ENCODE assay signal across 9 mouse cellular contexts in the genomic region with DNA sequence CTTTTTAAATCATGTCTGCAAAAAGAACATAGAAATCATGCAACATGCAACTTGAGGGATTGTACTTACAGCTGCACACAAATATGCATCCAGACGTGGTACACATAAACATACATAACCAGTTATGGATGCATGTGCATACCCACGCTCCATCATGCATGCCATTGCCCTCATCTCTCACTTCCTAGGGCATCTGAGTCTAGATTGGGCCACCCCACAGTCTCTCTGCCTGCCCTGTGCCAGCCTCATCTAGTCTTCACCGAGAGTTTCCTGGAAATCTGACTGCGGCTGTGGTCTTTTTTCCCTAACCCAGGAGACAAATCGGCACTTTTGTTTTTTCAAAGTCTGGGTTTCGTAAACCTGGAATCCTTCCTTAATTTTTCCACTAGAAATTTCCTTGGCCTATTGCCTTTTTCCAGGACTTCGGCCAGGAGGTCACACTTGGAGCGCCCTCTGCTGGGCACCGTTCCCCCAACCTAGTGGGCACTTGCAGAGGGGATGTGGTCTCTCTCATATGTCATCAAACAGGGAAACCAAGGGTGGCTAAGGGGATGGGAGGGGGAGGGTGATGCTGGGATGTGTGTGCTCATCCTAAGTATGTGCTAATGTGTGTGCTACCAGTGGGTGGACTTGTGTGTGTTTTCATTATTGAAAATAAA. TPM values are rescaled to one million over a fixed set of nuclear protein-coding genes. Genes with fewer than 3 reads are reported as not detected.
DNase-seq lines count a peak whose midpoint lies in the region; ATAC-seq and TF ChIP-seq lines count a peak whose summit lies in the region.
"Had no signal": no experiment of that assay in that cellular context is flagged by ENCODE, and none has a peak within 500 bp of the region (broad histone marks: within the 10 kb centered on the region; RNA-seq: fewer than 3 reads in every experiment).

No protein-coding gene starts in this region.

- no peak for ATAC-seq in hindbrain, embryonic 16.5 days
- ATAC-seq in kidney, embryonic 15.5 days (replicated peaks; ENCODE audit: low FRiP score) = 0 out of 2 replicates have a peak, but pooled peaks have one; percentile 38

- H3K9me3 ChIP-seq in hindbrain, embryonic 10.5 days = peaks cover 4% of the 10 kb centered on the region; the same call in 1 of the 2 replicates
- H3K9me3 ChIP-seq in hindbrain, embryonic 16.5 days (ENCODE audit: control insufficient read depth, low read length) = no peaks in the 10 kb centered on the region
- no peaks in the 10 kb centered on the region for H3K9me3 ChIP-seq in kidney, embryonic 15.5 days (replicated peaks)
- H3K9me3 ChIP-seq: liver, embryonic 15.5 days had no signal

- DNase-seq in hindbrain, embryonic 10.5 days (ENCODE audit: low spot score) = peak; percentile 80
- peak; percentile 69 for DNase-seq in Muller cell, postnatal 12 days (ENCODE audit: inconsistent ontology term)
- DNase-seq in cerebellum, adult 18-20 months = peak; percentile 74 to 81
- DNase-seq in gastrocnemius, adult 8-10 months (ENCODE audit: low spot score in 2 of 2) = peak; percentile 58 to 62
- DNase-seq in lung, postnatal 36 days = peak; percentile 91

- H3K4me2 ChIP-seq in hindbrain, embryonic 16.5 days (ENCODE audit: low read length) = no peak overlapping the region
- H3K4me2 ChIP-seq in kidney, embryonic 15.5 days = no peak overlapping the region
- H3K4me2 ChIP-seq: liver, embryonic 15.5 days had no signal

- no peak overlapping the region for H3K4me3 ChIP-seq in hindbrain, embryonic 10.5 days
- H3K4me3 ChIP-seq in hindbrain, embryonic 16.5 days (ENCODE audit: low read length) = no peak overlapping the region
- no peak overlapping the region for H3K4me3 ChIP-seq in kidney, embryonic 15.5 days (replicated peaks)
- no peak overlapping the region for H3K4me3 ChIP-seq in testis, adult 2 months (ENCODE audit: control insufficient read depth, low read depth, low read length)
- H3K4me3 ChIP-seq: liver, embryonic 15.5 days had no signal

- no peak for TF ChIP-seq POLR2A in testis, adult 2 months (IDR thresholded peaks at IDR 0.05; ENCODE audit: control insufficient read depth, low read depth, low read length)

- H3K36me3 ChIP-seq in hindbrain, embryonic 10.5 days = no peaks in the 10 kb centered on the region
- no peaks in the 10 kb centered on the region for H3K36me3 ChIP-seq in hindbrain, embryonic 16.5 days (ENCODE audit: control insufficient read depth, insufficient read depth, low read length)
- H3K36me3 ChIP-seq in kidney, embryonic 15.5 days = no peaks in the 10 kb centered on the region
- no peaks in the 10 kb centered on the region for H3K36me3 ChIP-seq in testis, adult 2 months (ENCODE audit: control insufficient read depth, insufficient read depth, low read length)
- H3K36me3 ChIP-seq: liver, embryonic 15.5 days had no signal

- H3K9ac ChIP-seq in hindbrain, embryonic 16.5 days (ENCODE audit: low read depth, low read length) = no peak overlapping the region
- H3K9ac ChIP-seq in kidney, embryonic 15.5 days = no peak overlapping the region
- H3K9ac ChIP-seq: liver, embryonic 15.5 days had no signal

- H3K27ac ChIP-seq in hindbrain, embryonic 10.5 days = no peak overlapping the region
- H3K27ac ChIP-seq in hindbrain, embryonic 16.5 days (ENCODE audit: low read depth, low read length) = no peak overlapping the region
- H3K27ac ChIP-seq in kidney, embryonic 15.5 days = peak overlapping the region; percentile 67; the same call in 1 of the 2 replicates
- H3K27ac ChIP-seq in testis, adult 2 months (ENCODE audit: control insufficient read depth, insufficient read depth, low read depth, low read length) = no peak overlapping the region
- H3K27ac ChIP-seq: liver, embryonic 15.5 days had no signal

- 39% methylated on average over 9 of the region's 9 CpGs for WGBS in hindbrain, embryonic 10.5 days
- WGBS in hindbrain, embryonic 16.5 days = 38% methylated on average over 9 of the region's 9 CpGs
- WGBS in kidney, embryonic 15.5 days = 33% methylated on average over 9 of the region's 9 CpGs

- TF ChIP-seq CTCF in testis, adult 2 months (IDR thresholded peaks at IDR 0.05; ENCODE audit: control insufficient read depth, insufficient read depth, insufficient replicate concordance, low read depth, low read length) = peak; percentile 64; the same call in 1 of the 2 replicates

- H3K27me3 ChIP-seq in hindbrain, embryonic 10.5 days (ENCODE audit: insufficient read depth, poor library complexity, severe bottlenecking) = no peaks in the 10 kb centered on the region
- no peaks in the 10 kb centered on the region for H3K27me3 ChIP-seq in hindbrain, embryonic 16.5 days (replicated peaks; ENCODE audit: control insufficient read depth, insufficient read depth, low read length)
- H3K27me3 ChIP-seq in kidney, embryonic 15.5 days = no peaks in the 10 kb centered on the region
- no peaks in the 10 kb centered on the region for H3K27me3 ChIP-seq in testis, adult 2 months (ENCODE audit: control insufficient read depth, insufficient read depth, low read length)
- H3K27me3 ChIP-seq: liver, embryonic 15.5 days had no signal

- peaks cover 9% of the 10 kb centered on the region for H3K4me1 ChIP-seq in hindbrain, embryonic 10.5 days (replicated peaks)
- peaks cover 2% of the 10 kb centered on the region; the same call in 1 of the 2 replicates for H3K4me1 ChIP-seq in hindbrain, embryonic 16.5 days (ENCODE audit: control insufficient read depth, insufficient read depth, low read depth, low read length)
- H3K4me1 ChIP-seq in kidney, embryonic 15.5 days = peaks cover 16% of the 10 kb centered on the region
- H3K4me1 ChIP-seq in testis, adult 2 months (ENCODE audit: control insufficient read depth, insufficient read depth, low read length) = peaks cover 3% of the 10 kb centered on the region; the same call in 1 of the 2 replicates

RNA-seq across cellular contexts. Expression of gene Traf1, which starts 8.6 kb away (rescaled TPM):
- 0.27 and 0.67 TPM in 2 replicates for polyA plus RNA-seq in hindbrain, embryonic 10.5 days (2016; fragmentation: Nextera tagmentation; extraction: Ambion mirVana)
- polyA plus RNA-seq in hindbrain, embryonic 16.5 days (2015; fragmentation: Nextera tagmentation; extraction: Ambion mirVana) = 2.5 and 4.0 TPM in 2 replicates
- 1 to 10 TPM in 1 of 4 experiments, under 1 TPM in 2, not detected in 1; 0.27 to 1.4 (median 0.58) TPM for total RNA-seq in gastrocnemius, adult 8-10 months (2022)
- 23.2 and 25.4 TPM in 2 replicates for polyA plus RNA-seq in kidney, embryonic 15.5 days (2015; fragmentation: Nextera tagmentation; extraction: Ambion mirVana)
- 6.5 and 9.4 TPM in 2 replicates for polyA plus RNA-seq in testis, adult 2 months (2012; rRNA removed)

RNA-seq across cellular contexts. Expression of gene Phf19, which starts 56.4 kb away (rescaled TPM):
- 1.9 and 2.1 TPM in 2 replicates for polyA plus RNA-seq in hindbrain, embryonic 10.5 days (2016; fragmentation: Nextera tagmentation; extraction: Ambion mirVana)
- polyA plus RNA-seq in hindbrain, embryonic 16.5 days (2015; fragmentation: Nextera tagmentation; extraction: Ambion mirVana) = 2.2 and 2.7 TPM in 2 replicates
- total RNA-seq in gastrocnemius, adult 8-10 months (2022) = 1 to 10 TPM in 1 of 4 experiments, under 1 TPM in 3; 0.29 to 1.1 (median 0.46) TPM
- 24.6 and 26.3 TPM in 2 replicates for polyA plus RNA-seq in kidney, embryonic 15.5 days (2015; fragmentation: Nextera tagmentation; extraction: Ambion mirVana)
- 0.21 and 0.91 TPM in 2 replicates for polyA plus RNA-seq in testis, adult 2 months (2012; rRNA removed)
